Mouse (Mus musculus) lung, postnatal 0 days (tissue): ENCODE measurements around the gene Tbc1d1. TPM values are rescaled to one million over a fixed set of nuclear protein-coding genes. Genes with fewer than 3 reads are reported as not detected.
A peak's percentile ranks its signal among the peaks of the same experiment; 100 is the strongest.

ENCODE experiments used
- ATAC-seq: fragments of 200-750 bp; cut with Nextera tagmentation; 2 replicates; pipeline ENCODE4 v1.8.0; 2017; ENCODE audit warnings: moderate library complexity
- DNase-seq: peaks from one replicate; pipeline ENCODE4 v3.0.0-alpha.2; 2016; ENCODE audit warnings: low spot score
- H3K27ac ChIP-seq: fragments of 300-500 bp; sonication (generic); 2 replicates; pipeline ENCODE4 v1.5.1; 2014; ENCODE audit warnings: antibody characterized with exemption, mild to moderate bottlenecking, low read length, mixed read lengths
- H3K27me3 ChIP-seq: fragments of 300-500 bp; sonication (generic); replicated peaks from 2 replicates; pipeline ENCODE4 v1.6.1; 2014; ENCODE audit warnings: low read length, mixed read lengths; ENCODE audit not compliant: insufficient read depth
- H3K36me3 ChIP-seq: fragments of 300-500 bp; sonication (generic); 2 replicates; pipeline ENCODE4 v1.6.1; 2014; ENCODE audit warnings: low read length, mixed read lengths; ENCODE audit not compliant: insufficient read depth
- H3K4me1 ChIP-seq: fragments of 300-500 bp; sonication (generic); 2 replicates; pipeline ENCODE4 v1.6.1; 2014; ENCODE audit warnings: antibody characterized with exemption, low read depth, low read length, mixed read lengths; ENCODE audit not compliant: insufficient read depth
- H3K4me2 ChIP-seq: fragments of 300-500 bp; sonication (generic); replicated peaks from 2 replicates; pipeline ENCODE4 v1.6.1; 2014; ENCODE audit warnings: low read depth, mild to moderate bottlenecking, low read length, moderate library complexity, mixed read lengths
- H3K4me3 ChIP-seq: fragments of 300-500 bp; sonication (generic); 2 replicates; pipeline ENCODE4 v1.5.1; 2014; ENCODE audit warnings: low read depth, low read length
- H3K9ac ChIP-seq: fragments of 300-500 bp; sonication (generic); replicated peaks from 2 replicates; pipeline ENCODE4 v1.6.1; 2014; ENCODE audit warnings: low read depth, mild to moderate bottlenecking
- H3K9me3 ChIP-seq: fragments of 300-500 bp; sonication (generic); 2 replicates; pipeline ENCODE4 v1.6.1; 2016; ENCODE audit warnings: low read length, mixed read lengths
- CTCF ChIP-seq: IDR thresholded peaks from 2 replicates; pipeline ENCODE4 v1.5.1; 2016; ENCODE audit warnings: antibody characterized with exemption, mild to moderate bottlenecking
- EP300 ChIP-seq: IDR thresholded peaks from 2 replicates; pipeline ENCODE4 v1.6.1; 2016; ENCODE audit warnings: antibody characterized with exemption, mild to moderate bottlenecking, control low read depth
- WGBS: fragments of 180-500 bp; shearing (Covaris S2); extraction: QIAGEN DNeasy Blood & Tissue Kit; methylation state at CpG from one replicate; pipeline ENCODE4 v1.1.7; 2014; 5-methylcytosine and 5-hydroxymethylcytosine counted together
- polyA plus RNA-seq: library from polyadenylated mRNA; unstranded; fragments of >200 nt; fragmentation: Nextera tagmentation; extraction: Ambion mirVana; gene quantifications from 2 replicates; pipeline ENCODE4 v1.2.1, GENCODE M21; 2015

Tbc1d1 gene
- polyA plus RNA-seq, 1 experiment from 2014 or later: 15.3 TPM

DNA sequence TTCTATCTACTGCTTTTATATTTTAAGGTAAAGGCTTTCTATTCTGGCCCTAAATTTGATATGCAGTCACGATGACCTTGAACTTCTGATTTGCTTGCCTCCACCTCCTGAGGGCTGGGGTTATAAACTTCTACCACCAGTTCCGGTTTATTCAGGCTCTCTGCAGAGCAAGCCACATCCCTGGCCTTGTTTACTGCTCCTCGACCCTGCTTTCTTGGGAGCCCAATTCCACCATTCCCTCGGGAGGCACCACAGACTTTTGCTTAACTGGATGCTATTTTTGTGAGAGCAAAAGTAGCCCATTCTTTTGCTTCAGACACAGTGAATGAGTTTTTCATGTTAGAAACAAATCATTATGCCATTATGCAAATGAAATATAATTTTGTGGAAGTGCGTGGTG lies 30.5 kb downstream of the Tbc1d1 start:
- no peak for DNase-seq
- no peak for ATAC-seq
- Histone ChIP-seq H3K27ac (no peak overlapping the region), H3K4me1 (no peaks in the 10 kb centered on the region), H3K36me3 (no peaks in the 10 kb centered on the region), H3K4me2 (no peak overlapping the region), H3K9me3 (no peaks in the 10 kb centered on the region), H3K9ac (no peak overlapping the region), H3K4me3 (no peak overlapping the region), H3K27me3 (no peaks in the 10 kb centered on the region)
- 74% methylated on average over 5 of the region's 5 CpGs for WGBS
- TF ChIP-seq EP300 (no peak), CTCF (no peak)

DNA sequence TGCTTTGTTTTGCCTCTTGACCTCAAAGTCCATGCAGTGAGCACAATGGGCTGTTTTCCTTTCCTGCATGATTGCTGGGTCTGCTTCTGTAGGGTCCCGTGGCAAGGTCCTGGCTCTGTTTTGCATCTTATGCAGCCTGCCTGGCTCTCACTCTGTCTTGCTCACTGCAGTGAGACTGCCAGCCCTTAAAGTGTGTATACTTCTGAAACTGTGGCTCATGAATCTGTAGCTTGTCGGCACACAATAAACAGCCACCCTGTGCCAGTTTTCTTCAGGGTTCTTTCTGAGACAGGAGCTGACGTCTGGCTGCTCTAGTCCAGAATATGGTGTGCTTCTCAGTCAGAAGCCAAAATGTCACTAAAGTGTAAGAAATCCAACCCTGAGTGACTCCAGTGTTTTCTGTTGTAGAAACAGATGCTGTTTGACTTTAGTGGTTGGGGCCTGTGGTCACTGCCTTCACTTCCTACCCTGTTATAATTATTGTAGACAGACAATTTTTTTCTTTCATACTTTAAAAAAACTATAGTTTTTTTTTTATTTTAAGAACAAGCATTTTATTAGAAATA lies 32.1 kb downstream of the Tbc1d1 start:
- Histone ChIP-seq H3K36me3 (no peaks in the 10 kb centered on the region), H3K4me1 (no peaks in the 10 kb centered on the region), H3K9me3 (no peaks in the 10 kb centered on the region), H3K9ac (no peak overlapping the region), H3K4me3 (no peak overlapping the region), H3K27ac (no peak overlapping the region), H3K27me3 (no peaks in the 10 kb centered on the region), H3K4me2 (no peak overlapping the region)
- DNase-seq: peak; percentile 28
- TF ChIP-seq EP300: no peak
- TF ChIP-seq CTCF: no peak
- WGBS: 41% methylated on average over 3 of the region's 3 CpGs
- ATAC-seq: peak; percentile 33

DNA sequence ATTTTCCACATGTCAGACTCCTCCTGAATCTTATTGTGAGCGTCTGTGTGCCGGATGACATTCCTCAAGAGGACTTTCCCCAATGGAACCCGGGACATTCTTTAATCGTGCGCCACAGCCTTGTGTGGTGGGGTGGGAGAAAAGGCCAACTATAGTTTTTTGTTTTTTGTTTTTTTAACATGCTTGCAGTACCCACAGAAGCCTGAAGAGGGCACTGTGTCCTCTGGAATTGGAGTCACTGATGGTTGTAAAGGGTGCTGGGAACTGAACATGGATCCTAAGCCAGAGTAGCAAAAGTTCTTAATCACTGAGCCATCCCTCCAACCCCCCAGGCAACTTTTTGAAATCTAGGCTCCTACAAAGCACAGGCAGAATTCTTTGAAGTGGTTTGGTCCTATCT lies 34.8 kb downstream of the Tbc1d1 start:
- TF ChIP-seq CTCF: peak; percentile 31
- TF ChIP-seq EP300: no peak
- DNase-seq (no peak), ATAC-seq (no peak)
- H3K4me3 ChIP-seq: no peak overlapping the region
- H3K9ac ChIP-seq: no peak overlapping the region
- no peaks in the 10 kb centered on the region for H3K9me3 ChIP-seq
- H3K27me3 ChIP-seq: no peaks in the 10 kb centered on the region
- H3K4me2 ChIP-seq: no peak overlapping the region
- WGBS: 92% methylated on average over 5 of the region's 5 CpGs
- no peaks in the 10 kb centered on the region for H3K4me1 ChIP-seq
- H3K36me3 ChIP-seq: no peaks in the 10 kb centered on the region
- no peak overlapping the region for H3K27ac ChIP-seq

DNA sequence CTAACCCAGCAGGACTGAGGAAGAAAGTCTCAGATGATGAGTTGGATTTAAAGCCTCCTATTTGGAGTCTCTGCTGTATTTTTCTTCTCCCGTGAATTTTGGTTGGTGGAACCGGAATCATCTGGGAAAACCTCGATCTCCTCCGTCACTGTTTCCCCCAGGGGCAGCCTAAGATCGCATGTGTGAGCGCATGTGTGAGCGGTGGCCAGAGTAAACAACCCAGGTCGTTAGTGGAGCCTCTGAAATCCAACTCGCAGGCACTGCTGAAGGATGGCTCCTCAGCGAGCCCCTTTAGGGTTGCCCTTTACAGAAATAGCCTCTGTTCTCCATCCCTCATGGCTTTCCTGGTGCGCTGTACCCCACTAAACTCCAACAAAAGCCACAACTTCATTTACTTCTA lies 37.2 kb downstream of the Tbc1d1 start:
- H3K9ac ChIP-seq: no peak overlapping the region
- DNase-seq (peak; percentile 28), ATAC-seq (no peak)
- H3K36me3 ChIP-seq: no peaks in the 10 kb centered on the region
- no peaks in the 10 kb centered on the region for H3K4me1 ChIP-seq
- WGBS: 41% methylated on average over 11 of the region's 11 CpGs
- no peak for TF ChIP-seq CTCF
- no peak for TF ChIP-seq EP300
- H3K27me3 ChIP-seq: no peaks in the 10 kb centered on the region
- H3K27ac ChIP-seq: no peak overlapping the region
- H3K9me3 ChIP-seq: no peaks in the 10 kb centered on the region
- H3K4me3 ChIP-seq: no peak overlapping the region
- no peak overlapping the region for H3K4me2 ChIP-seq

DNA sequence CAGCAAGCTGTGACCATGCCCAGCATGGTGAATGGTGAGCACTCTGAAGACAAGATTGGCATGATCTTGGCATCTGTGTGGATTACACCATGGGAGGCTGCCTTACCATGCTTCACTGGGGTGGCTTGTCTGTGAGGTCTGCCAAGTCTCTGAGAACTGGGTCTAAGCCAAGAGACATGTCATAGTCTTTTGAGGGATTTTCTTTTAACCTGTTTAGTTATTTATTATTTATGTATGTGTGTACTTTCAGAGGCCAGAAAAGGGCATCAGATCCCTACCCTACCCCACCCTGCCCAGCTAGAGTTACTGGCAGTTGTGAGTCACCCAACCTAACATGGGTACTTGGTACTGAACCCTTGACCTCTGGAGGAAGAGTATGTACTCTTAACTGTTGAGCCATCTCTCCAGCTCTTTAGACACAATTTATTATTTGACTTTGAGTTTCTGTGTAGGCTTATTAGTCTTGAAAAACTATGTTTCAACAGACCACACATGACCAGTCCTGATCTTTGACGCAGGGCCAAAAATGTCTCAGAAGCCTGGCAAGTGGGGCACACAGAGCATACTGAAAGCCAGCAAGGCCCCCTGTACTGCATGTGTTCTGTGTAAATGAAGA lies 40.3 kb downstream of the Tbc1d1 start:
- ATAC-seq (peak; percentile 71), DNase-seq (peak; percentile 64)

DNA sequence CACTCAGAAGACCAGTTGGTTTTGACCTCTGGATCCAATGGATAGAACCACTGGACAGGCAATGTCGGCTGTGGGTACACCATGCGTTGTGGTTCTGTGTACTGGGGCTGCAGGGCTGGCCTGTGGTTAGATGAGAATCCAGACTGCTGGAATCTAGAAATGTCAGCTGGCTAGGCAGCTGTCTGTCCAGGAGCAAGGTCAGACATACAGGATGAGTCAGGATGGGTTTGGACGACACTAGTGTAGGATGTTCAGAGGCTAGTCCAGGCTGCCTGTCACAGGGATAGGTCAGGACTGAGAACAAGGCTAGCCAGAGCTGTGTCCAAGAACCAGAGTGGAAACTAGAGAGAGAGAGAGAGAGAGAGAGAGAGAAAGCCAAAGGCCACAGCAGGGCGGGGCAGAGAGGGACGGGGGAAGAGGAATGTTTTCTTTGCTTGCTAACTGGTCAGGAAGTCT lies 40.8 kb downstream of the Tbc1d1 start:
- no peak overlapping the region for H3K9ac ChIP-seq
- 42% methylated on average over 5 of the region's 5 CpGs for WGBS
- ATAC-seq (peak; percentile 58), DNase-seq (peak; percentile 39)
- no peaks in the 10 kb centered on the region for H3K27me3 ChIP-seq
- H3K4me3 ChIP-seq: no peak overlapping the region
- H3K4me2 ChIP-seq: no peak overlapping the region
- no peak overlapping the region for H3K27ac ChIP-seq
- no peaks in the 10 kb centered on the region for H3K4me1 ChIP-seq
- H3K36me3 ChIP-seq: no peaks in the 10 kb centered on the region
- TF ChIP-seq EP300: no peak
- no peak for TF ChIP-seq CTCF
- no peaks in the 10 kb centered on the region for H3K9me3 ChIP-seq

More for the DNA sequence above, 40.3 kb downstream of the Tbc1d1 start:
- Histone ChIP-seq H3K4me1 (no peaks in the 10 kb centered on the region), H3K9ac (no peak overlapping the region), H3K4me2 (no peak overlapping the region), H3K27me3 (no peaks in the 10 kb centered on the region), H3K4me3 (no peak overlapping the region), H3K36me3 (no peaks in the 10 kb centered on the region), H3K9me3 (no peaks in the 10 kb centered on the region), H3K27ac (no peak overlapping the region)
- 64% methylated on average over 1 of the region's 1 CpGs for WGBS
- TF ChIP-seq EP300 (peak; percentile 53; the same call in 1 of the 2 replicates), CTCF (no peak)
